Mouse (Mus musculus): ENCODE results near the gene Foxn3.

GRCm38 (mm10) chr12:99515481-99515880 is 47.9 kb downstream of the Foxn3 start:
- TF ChIP-seq POLR2A (IDR thresholded peaks at IDR 0.05; ENCODE audit: insufficient read length, low read depth) = no peak
- no peak for TF ChIP-seq POLR2AphosphoS2 (IDR thresholded peaks at IDR 0.05; ENCODE audit: insufficient read length, low read depth)
- TF ChIP-seq MYOD1 (IDR thresholded peaks at IDR 0.05; ENCODE audit: control insufficient read depth in 1 of 3, insufficient read length in 2 of 3, low read depth in 2 of 3) = no peak
- TF ChIP-seq USF1 (IDR thresholded peaks at IDR 0.05; ENCODE audit: low read depth) = no peak

Data from myocyte (in vitro differentiated cells).